Mouse (Mus musculus) embryonic facial prominence, embryonic 12.5 days (tissue): ENCODE results near the gene Ehhadh. TPM values are rescaled to one million over a fixed set of nuclear protein-coding genes. Genes with fewer than 3 reads are reported as not detected.

ENCODE experiments used
- ATAC-seq: fragments of 200-750 bp; cut with Nextera tagmentation; 2 replicates; pipeline ENCODE4 v1.8.0; 2017; ENCODE audit not compliant: insufficient number of reproducible peaks, insufficient read depth, low FRiP score, low TSS enrichment
- H3K27ac ChIP-seq: fragments of 300-500 bp; sonication (generic); 2 replicates; pipeline ENCODE4 v1.5.1; 2016; ENCODE audit warnings: mild to moderate bottlenecking
- H3K27me3 ChIP-seq: fragments of 300-500 bp; sonication (generic); 2 replicates; pipeline ENCODE4 v1.6.1; 2016; ENCODE audit warnings: mild to moderate bottlenecking, moderate library complexity
- H3K36me3 ChIP-seq: fragments of 300-500 bp; sonication (generic); 2 replicates; pipeline ENCODE4 v1.6.1; 2016; ENCODE audit warnings: mild to moderate bottlenecking
- H3K4me1 ChIP-seq: fragments of 300-500 bp; sonication (generic); 2 replicates; pipeline ENCODE4 v1.6.1; 2016
- H3K4me2 ChIP-seq: fragments of 300-500 bp; sonication (generic); replicated peaks from 2 replicates; pipeline ENCODE4 v1.6.1; 2016; ENCODE audit warnings: mild to moderate bottlenecking, moderate library complexity
- H3K4me3 ChIP-seq: fragments of 300-500 bp; sonication (generic); 2 replicates; pipeline ENCODE4 v1.5.1; 2016; ENCODE audit warnings: mild to moderate bottlenecking
- H3K9ac ChIP-seq: fragments of 300-500 bp; sonication (generic); 2 replicates; pipeline ENCODE4 v1.6.1; 2016; ENCODE audit warnings: mild to moderate bottlenecking, moderate library complexity
- H3K9me3 ChIP-seq: fragments of 300-500 bp; sonication (generic); 2 replicates; pipeline ENCODE4 v1.6.1; 2016; ENCODE audit warnings: mild to moderate bottlenecking, moderate library complexity
- WGBS: fragments of 180-500 bp; shearing (Covaris S2); methylation state at CpG from one replicate; pipeline ENCODE4 v1.1.7; 2016; 5-methylcytosine and 5-hydroxymethylcytosine counted together
- polyA plus RNA-seq: library from polyadenylated mRNA; unstranded; fragments of >200 nt; fragmentation: Nextera tagmentation; extraction: Ambion mirVana; gene quantifications from 2 replicates; pipeline ENCODE4 v1.2.1, GENCODE M21; 2016

Ehhadh gene
- polyA plus RNA-seq, 1 experiment from 2014 or later = 2.4 TPM

GRCm38 (mm10) chr16:21724261-21724660 lies 63.3 kb downstream of the Ehhadh start:
- no peak overlapping the region for H3K27ac ChIP-seq
- H3K9ac ChIP-seq = no peak overlapping the region
- no peaks in the 10 kb centered on the region for H3K9me3 ChIP-seq
- no peak for ATAC-seq
- no peak overlapping the region for H3K4me2 ChIP-seq
- no peaks in the 10 kb centered on the region for H3K27me3 ChIP-seq
- H3K36me3 ChIP-seq = no peaks in the 10 kb centered on the region
- H3K4me1 ChIP-seq = no peaks in the 10 kb centered on the region
- WGBS = 83% methylated on average over 1 of the region's 1 CpGs
- no peak overlapping the region for H3K4me3 ChIP-seq

DNA sequence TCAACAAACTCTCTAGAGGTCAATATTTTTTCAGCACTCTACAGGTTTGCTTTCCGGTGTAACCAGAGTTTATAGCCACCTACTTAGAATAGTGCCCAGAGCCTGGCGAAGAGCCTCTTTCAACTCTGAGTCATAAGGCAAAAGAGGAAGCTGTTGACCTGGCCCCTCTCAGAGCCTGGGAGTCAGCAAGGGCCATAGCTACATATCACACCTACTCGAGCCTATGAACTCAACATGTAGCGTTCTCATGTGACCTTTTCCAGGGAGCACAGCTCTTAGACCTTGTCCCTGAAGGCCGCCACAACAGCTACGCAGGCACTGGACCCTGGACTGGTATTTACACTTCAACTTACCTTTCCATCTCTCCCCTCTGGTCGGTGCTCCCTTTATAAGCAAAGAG lies 67.8 kb downstream of the Ehhadh start:
- Histone ChIP-seq H3K4me3 (no peak overlapping the region), H3K9ac (no peak overlapping the region), H3K36me3 (no peaks in the 10 kb centered on the region), H3K27me3 (no peaks in the 10 kb centered on the region), H3K9me3 (no peaks in the 10 kb centered on the region), H3K4me2 (no peak overlapping the region), H3K27ac (no peak overlapping the region), H3K4me1 (no peaks in the 10 kb centered on the region)
- 90% methylated on average over 7 of the region's 7 CpGs for WGBS
- no peak for ATAC-seq

- no peak overlapping the region for H3K9ac ChIP-seq
- H3K4me1 ChIP-seq = no peaks in the 10 kb centered on the region
- H3K9me3 ChIP-seq = no peaks in the 10 kb centered on the region
- WGBS = 84% methylated on average over 10 of the region's 10 CpGs
- no peaks in the 10 kb centered on the region for H3K36me3 ChIP-seq
- no peaks in the 10 kb centered on the region for H3K27me3 ChIP-seq
- H3K4me2 ChIP-seq = no peak overlapping the region
- no peak for ATAC-seq
- no peak overlapping the region for H3K27ac ChIP-seq
- H3K4me3 ChIP-seq = no peak overlapping the region
Measured at GRCm38 (mm10) chr16:21714516-21714915, 73.1 kb downstream of the Ehhadh start.

Other genes starting within 250 kb of the Ehhadh start
- gene 2510009E07Rik, start 93.1 kb downstream of the Ehhadh start, polyA plus RNA-seq = 27.0 and 27.5 TPM in 2 replicates
- gene Map3k13, start 6.5 kb upstream of the Ehhadh start, polyA plus RNA-seq = 1.5 and 2.0 TPM in 2 replicates
- gene Tmem41a, start 159.7 kb upstream of the Ehhadh start, polyA plus RNA-seq = 34.8 and 34.9 TPM in 2 replicates
- gene Liph, start 207.9 kb upstream of the Ehhadh start, polyA plus RNA-seq = 0.14 and 0.28 TPM in 2 replicates
- gene Senp2, start 221.7 kb upstream of the Ehhadh start, polyA plus RNA-seq = 62.7 and 68.3 TPM in 2 replicates